Mouse (Mus musculus) myocyte (in vitro differentiated cells): Measurements from ENCODE around the gene Ksr2. TPM values are rescaled to one million over a fixed set of nuclear protein-coding genes. Genes with fewer than 3 reads are reported as not detected.

ENCODE experiments used
- H3K27me3 ChIP-seq: one replicate; pipeline ENCODE4 v1.6.1; 2011; ENCODE audit not compliant: control insufficient read depth, insufficient read depth, insufficient read length
- H3K36me3 ChIP-seq: one replicate; pipeline ENCODE4 v1.6.1; 2011; ENCODE audit not compliant: control insufficient read depth, insufficient read depth
- H3K4me2 ChIP-seq: one replicate; pipeline ENCODE4 v1.6.1; 2011; ENCODE audit warnings: low read depth, control low read depth
- H3K4me3 ChIP-seq: one replicate; pipeline ENCODE4 v1.5.1; 2011; ENCODE audit warnings: mild to moderate bottlenecking, control low read depth, moderate library complexity
- H3K79me2 ChIP-seq: one replicate; pipeline ENCODE4 v1.6.1; 2011; ENCODE audit not compliant: control insufficient read depth, insufficient read depth
- H3ac ChIP-seq: one replicate; pipeline ENCODE4 v1.6.1; 2011; ENCODE audit not compliant: control insufficient read depth, insufficient read length
- CEBPB ChIP-seq: IDR thresholded peaks from 2 replicates; pipeline ENCODE4 v1.6.1; 2011; ENCODE audit warnings: mild to moderate bottlenecking, moderate library complexity; ENCODE audit not compliant: poor library complexity, insufficient read depth, severe bottlenecking
- E2F4 ChIP-seq: IDR thresholded peaks from one replicate; pipeline ENCODE4 v1.6.1; 2011; ENCODE audit warnings: mild to moderate bottlenecking, control low read depth, moderate library complexity; ENCODE audit not compliant: insufficient read depth
- MAX ChIP-seq: IDR thresholded peaks from one replicate; pipeline ENCODE4 v1.6.1; 2011; ENCODE audit warnings: low read depth, mild to moderate bottlenecking, control low read depth
- MYOD1 ChIP-seq, 3 experiments: IDR thresholded peaks; one replicate each; pipeline ENCODE4 v1.6.1; 2011; ENCODE audit warnings: control low read depth in 2 of 3, low read depth in 2 of 3, mild to moderate bottlenecking in 2 of 3, moderate library complexity in 1 of 3; ENCODE audit not compliant: insufficient read length in 2 of 3, control insufficient read depth in 1 of 3
- MYOG ChIP-seq, 3 experiments: IDR thresholded peaks; one replicate each; pipeline ENCODE4 v1.6.1; 2011; ENCODE audit warnings: control low read depth in 2 of 3, low read depth in 2 of 3, mild to moderate bottlenecking in 2 of 3; ENCODE audit not compliant: insufficient read length in 2 of 3, control insufficient read depth in 1 of 3, insufficient read depth in 1 of 3
- POLR2A ChIP-seq: IDR thresholded peaks from one replicate; pipeline ENCODE4 v1.6.1; 2011; ENCODE audit warnings: low read depth, mild to moderate bottlenecking, control low read depth, moderate library complexity; ENCODE audit not compliant: insufficient read length
- POLR2AphosphoS2 ChIP-seq: IDR thresholded peaks from one replicate; pipeline ENCODE4 v1.6.1; 2011; ENCODE audit warnings: low read depth, control low read depth; ENCODE audit not compliant: insufficient read length
- REST ChIP-seq: IDR thresholded peaks from one replicate; pipeline ENCODE4 v1.6.1; 2011; ENCODE audit warnings: mild to moderate bottlenecking, control low read depth, moderate library complexity; ENCODE audit not compliant: insufficient read depth, insufficient read length
- SRF ChIP-seq: IDR thresholded peaks from one replicate; pipeline ENCODE4 v1.6.1; 2011; ENCODE audit warnings: low read depth; ENCODE audit not compliant: control insufficient read depth, insufficient read length
- TCF12 ChIP-seq: IDR thresholded peaks from one replicate; pipeline ENCODE4 v1.6.1; 2011; ENCODE audit warnings: mild to moderate bottlenecking, control low read depth; ENCODE audit not compliant: poor library complexity, insufficient read depth, severe bottlenecking
- TCF3 ChIP-seq: IDR thresholded peaks from one replicate; pipeline ENCODE4 v1.6.1; 2011; ENCODE audit warnings: low read depth, control low read depth; ENCODE audit not compliant: insufficient read length
- USF1 ChIP-seq: IDR thresholded peaks from one replicate; pipeline ENCODE4 v1.6.1; 2011; ENCODE audit warnings: low read depth, mild to moderate bottlenecking, control low read depth, moderate library complexity
- polyA plus RNA-seq: library from polyadenylated mRNA; unstranded; fragments of >200 nt; fragmentation: generic; extraction: Trizol; gene quantifications from one replicate; pipeline ENCODE4 v1.2.1, GENCODE M21; 2012; ENCODE audit warnings: missing spikeins

The Ksr2 gene
- polyA plus RNA-seq, 1 experiment, result 0.02 TPM

DNA sequence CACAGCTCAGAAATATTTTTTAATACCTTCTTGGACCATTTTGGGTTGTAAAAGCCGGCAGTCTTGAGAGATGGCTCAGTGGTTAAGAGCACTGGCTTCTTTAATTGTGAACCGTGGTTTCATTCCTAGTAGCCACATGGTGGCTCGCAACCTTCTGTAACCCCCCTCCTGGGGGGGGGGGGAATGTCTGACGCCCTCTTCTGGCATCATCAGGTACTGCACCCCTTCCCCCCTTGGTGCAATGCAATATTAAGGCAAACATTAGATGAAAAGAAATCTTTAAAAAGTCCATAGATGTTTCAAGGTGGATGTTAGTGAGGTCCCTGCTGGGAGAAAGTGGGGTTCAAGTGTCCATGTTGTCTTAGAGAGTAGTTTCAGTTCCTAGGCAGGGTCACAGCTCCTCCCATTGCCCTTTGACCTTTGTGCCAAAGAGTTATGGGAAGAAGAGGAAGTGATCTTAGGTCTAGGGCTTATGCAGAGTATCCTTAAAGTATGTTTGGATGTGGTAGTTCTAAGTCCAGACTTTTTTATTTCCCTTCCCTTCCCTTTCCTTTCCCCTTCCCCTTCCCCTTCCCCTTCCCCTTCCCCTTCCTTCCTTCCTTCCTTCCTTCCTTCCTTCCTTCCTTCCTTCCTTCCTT is 106.2 kb downstream of the Ksr2 start:
- Histone ChIP-seq H3K79me2 (no peaks in the 10 kb centered on the region), H3K36me3 (no peaks in the 10 kb centered on the region)
- TF ChIP-seq E2F4 (no peak), REST (no peak), POLR2AphosphoS2 (no peak), USF1 (no peak), SRF (no peak), CEBPB (no peak), MYOD1 (IDR thresholded peaks at IDR 0.05; ENCODE audit: control insufficient read depth in 1 of 3, insufficient read length in 2 of 3, low read depth in 2 of 3) (no peak), MAX (no peak), TCF12 (no peak), POLR2A (no peak), MYOG (IDR thresholded peaks at IDR 0.05; ENCODE audit: control insufficient read depth in 1 of 3, insufficient read depth in 1 of 3, insufficient read length in 2 of 3, low read depth in 2 of 3) (no peak), TCF3 (no peak)

GRCm38 (mm10) chr5:117521156-117521555 is 107.4 kb downstream of the Ksr2 start:
- H3K27me3 ChIP-seq, result no peaks in the 10 kb centered on the region
- no peak overlapping the region for H3ac ChIP-seq
- H3K4me2 ChIP-seq, result no peak overlapping the region
- H3K79me2 ChIP-seq, result no peaks in the 10 kb centered on the region
- no peaks in the 10 kb centered on the region for H3K36me3 ChIP-seq
- no peak for TF ChIP-seq POLR2A
- no peak for TF ChIP-seq CEBPB
- TF ChIP-seq POLR2AphosphoS2, result no peak
- no peak for TF ChIP-seq MYOG (IDR thresholded peaks at IDR 0.05; ENCODE audit: control insufficient read depth in 1 of 3, insufficient read depth in 1 of 3, insufficient read length in 2 of 3, low read depth in 2 of 3)
- no peak for TF ChIP-seq TCF12
- no peak for TF ChIP-seq E2F4
- no peak for TF ChIP-seq USF1
- no peak for TF ChIP-seq REST
- no peak for TF ChIP-seq SRF
- no peak for TF ChIP-seq MYOD1 (IDR thresholded peaks at IDR 0.05; ENCODE audit: control insufficient read depth in 1 of 3, insufficient read length in 2 of 3, low read depth in 2 of 3)
- no peak for TF ChIP-seq TCF3
- no peak for TF ChIP-seq MAX
- H3K4me3 ChIP-seq, result no peak overlapping the region

More for the DNA sequence above, 106.2 kb downstream of the Ksr2 start:
- H3K4me3 ChIP-seq, result no peak overlapping the region
- H3K27me3 ChIP-seq, result no peaks in the 10 kb centered on the region
- H3ac ChIP-seq, result no peak overlapping the region
- no peak overlapping the region for H3K4me2 ChIP-seq

- H3K4me2 ChIP-seq, result no peak overlapping the region
These were observed 107.9 kb downstream of the Ksr2 start for GRCm38 (mm10) chr5:117521701-117522100.

DNA sequence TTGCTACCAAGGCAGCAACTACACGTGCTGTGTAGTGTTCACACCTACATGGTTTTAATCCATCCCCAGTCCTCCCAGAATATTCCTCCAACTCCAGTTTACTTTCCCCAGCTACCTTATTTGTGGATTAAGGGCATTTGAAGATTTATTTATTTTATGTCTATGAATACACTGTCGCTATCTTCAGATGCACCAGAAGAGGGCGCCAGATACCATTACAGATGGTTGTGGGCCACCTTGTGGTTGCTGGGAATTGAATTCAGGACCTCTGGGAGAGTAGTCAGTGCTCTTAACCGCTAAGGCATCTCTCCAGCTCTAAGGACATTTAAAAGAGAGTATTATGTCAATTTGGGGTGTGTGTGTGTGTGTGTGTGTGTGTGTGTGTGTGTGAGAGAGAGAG is 108.7 kb downstream of the Ksr2 start:
- no peak overlapping the region for H3K4me2 ChIP-seq
- no peak overlapping the region for H3ac ChIP-seq
- no peaks in the 10 kb centered on the region for H3K36me3 ChIP-seq
- no peaks in the 10 kb centered on the region for H3K27me3 ChIP-seq
- no peak overlapping the region for H3K4me3 ChIP-seq
- no peaks in the 10 kb centered on the region for H3K79me2 ChIP-seq
- TF ChIP-seq REST, result no peak
- no peak for TF ChIP-seq SRF
- no peak for TF ChIP-seq E2F4
- no peak for TF ChIP-seq TCF12
- TF ChIP-seq MAX, result no peak
- TF ChIP-seq TCF3, result no peak
- TF ChIP-seq POLR2A, result no peak
- TF ChIP-seq POLR2AphosphoS2, result no peak
- TF ChIP-seq MYOD1 (IDR thresholded peaks at IDR 0.05; ENCODE audit: control insufficient read depth in 1 of 3, insufficient read length in 2 of 3, low read depth in 2 of 3), result no peak

More at GRCm38 (mm10) chr5:117521701-117522100, 107.9 kb downstream of the Ksr2 start:
- no peaks in the 10 kb centered on the region for H3K27me3 ChIP-seq
- no peak overlapping the region for H3ac ChIP-seq
- H3K4me3 ChIP-seq, result no peak overlapping the region
- TF ChIP-seq MYOD1 (IDR thresholded peaks at IDR 0.05; ENCODE audit: control insufficient read depth in 1 of 3, insufficient read length in 2 of 3, low read depth in 2 of 3) (no peak), TCF3 (no peak), POLR2AphosphoS2 (no peak), REST (no peak), POLR2A (no peak), E2F4 (no peak), MAX (no peak), MYOG (IDR thresholded peaks at IDR 0.05; ENCODE audit: control insufficient read depth in 1 of 3, insufficient read depth in 1 of 3, insufficient read length in 2 of 3, low read depth in 2 of 3) (no peak)
- no peaks in the 10 kb centered on the region for H3K36me3 ChIP-seq
- H3K79me2 ChIP-seq, result no peaks in the 10 kb centered on the region

DNA sequence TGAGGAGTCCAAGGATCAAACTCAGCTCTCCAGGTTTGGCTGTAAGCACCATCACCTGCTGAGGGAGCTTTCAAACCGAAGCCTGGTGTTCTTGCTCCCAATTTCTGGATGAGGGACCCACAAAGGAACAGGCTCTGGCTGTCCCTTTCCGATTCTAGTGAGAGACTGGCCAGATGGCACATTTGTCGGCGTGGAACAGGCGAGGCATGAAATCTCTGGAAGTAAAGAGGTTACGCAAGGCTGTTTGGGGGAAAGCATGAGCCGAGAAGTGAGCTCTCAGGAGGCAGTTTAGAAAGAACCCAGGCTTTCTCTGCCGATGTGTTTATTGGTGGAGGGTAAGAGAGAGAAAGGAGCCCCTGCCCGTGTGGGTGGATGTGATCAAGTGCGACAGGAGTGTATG is 109.2 kb downstream of the Ksr2 start:
- Histone ChIP-seq H3K36me3 (no peaks in the 10 kb centered on the region), H3K4me2 (no peak overlapping the region), H3K4me3 (no peak overlapping the region), H3K79me2 (no peaks in the 10 kb centered on the region), H3ac (no peak overlapping the region), H3K27me3 (no peaks in the 10 kb centered on the region)
- TF ChIP-seq TCF3, result no peak
- TF ChIP-seq POLR2AphosphoS2, result no peak
- TF ChIP-seq E2F4, result no peak
- TF ChIP-seq REST, result no peak
- no peak for TF ChIP-seq SRF
- no peak for TF ChIP-seq MAX
- TF ChIP-seq TCF12, result no peak
- TF ChIP-seq USF1, result no peak
- no peak for TF ChIP-seq MYOG (IDR thresholded peaks at IDR 0.05; ENCODE audit: control insufficient read depth in 1 of 3, insufficient read depth in 1 of 3, insufficient read length in 2 of 3, low read depth in 2 of 3)
- TF ChIP-seq MYOD1 (IDR thresholded peaks at IDR 0.05; ENCODE audit: control insufficient read depth in 1 of 3, insufficient read length in 2 of 3, low read depth in 2 of 3), result no peak
- TF ChIP-seq POLR2A, result no peak
- TF ChIP-seq CEBPB, result no peak
